Mouse (Mus musculus) limb, embryonic 14.5 days (tissue): ENCODE data around the gene Sema3f. TPM values are rescaled to one million over a fixed set of nuclear protein-coding genes. Genes with fewer than 3 reads are reported as not detected.

Source experiments
- ATAC-seq: fragments of 200-750 bp; cut with Nextera tagmentation; 2 replicates; pipeline ENCODE4 v1.8.0; 2017; ENCODE audit warnings: low read depth, moderate number of reproducible peaks, moderate TSS enrichment; ENCODE audit not compliant: low FRiP score
- DNase-seq: peaks from one replicate; pipeline ENCODE4 v3.0.0-alpha.2; 2015; ENCODE audit warnings: low spot score
- H3K27ac ChIP-seq: fragments of 300-500 bp; sonication (generic); replicated peaks from 2 replicates; pipeline ENCODE4 v1.5.1; 2014; ENCODE audit warnings: low read depth, mild to moderate bottlenecking, low read length, moderate library complexity, mixed read lengths
- H3K27me3 ChIP-seq: fragments of 300-500 bp; sonication (generic); 2 replicates; pipeline ENCODE4 v1.6.1; 2014; ENCODE audit warnings: low read length, mixed read lengths; ENCODE audit not compliant: control insufficient read depth, insufficient read depth
- H3K36me3 ChIP-seq: fragments of 300-500 bp; sonication (generic); 2 replicates; pipeline ENCODE4 v1.6.1; 2014; ENCODE audit warnings: mild to moderate bottlenecking, low read length, moderate library complexity, mixed read lengths; ENCODE audit not compliant: control insufficient read depth, insufficient read depth
- H3K4me1 ChIP-seq: fragments of 300-500 bp; sonication (generic); 2 replicates; pipeline ENCODE4 v1.6.1; 2014; ENCODE audit warnings: antibody characterized with exemption, low read length, mixed read lengths; ENCODE audit not compliant: control insufficient read depth, insufficient read depth
- H3K4me2 ChIP-seq: fragments of 300-500 bp; sonication (generic); replicated peaks from 2 replicates; pipeline ENCODE4 v1.6.1; 2014; ENCODE audit warnings: low read depth, mild to moderate bottlenecking, low read length, moderate library complexity; ENCODE audit not compliant: severe bottlenecking
- H3K4me3 ChIP-seq: fragments of 300-500 bp; sonication (generic); replicated peaks from 2 replicates; pipeline ENCODE4 v1.5.1; 2014; ENCODE audit warnings: low read length
- H3K9ac ChIP-seq: fragments of 300-500 bp; sonication (generic); 2 replicates; pipeline ENCODE4 v1.6.1; 2014; ENCODE audit warnings: mild to moderate bottlenecking, low read depth, low read length, moderate library complexity; ENCODE audit not compliant: severe bottlenecking
- H3K9me3 ChIP-seq: fragments of 300-500 bp; sonication (generic); 2 replicates; pipeline ENCODE4 v1.6.1; 2016; ENCODE audit warnings: low read length; ENCODE audit not compliant: control insufficient read depth
- POLR2A ChIP-seq: fragments of 200-500 bp; IDR thresholded peaks from 2 replicates; pipeline ENCODE4 v1.8.0; 2012; ENCODE audit warnings: inconsistent platforms, mild to moderate bottlenecking, moderate library complexity, borderline replicate concordance; ENCODE audit not compliant: insufficient read depth, insufficient read length; ENCODE audit errors: extremely low read depth
- WGBS: fragments of 180-500 bp; shearing (Covaris S2); extraction: QIAGEN DNeasy Blood & Tissue Kit; methylation state at CpG from one replicate; pipeline ENCODE4 v1.1.7; 2014; 5-methylcytosine and 5-hydroxymethylcytosine counted together
- polyA plus RNA-seq, 2 experiments: library from polyadenylated mRNA; depleted of rRNA in 1 of 2; stranded (reverse) in 1 of 2; unstranded in 1 of 2; fragments of >200 nt; fragmentation: Nextera tagmentation in 1 of 2; extraction: Ambion mirVana in 1 of 2; gene quantifications; 2 replicates each; pipeline versions ENCODE4 v1.2.1 to v1.2.3; 2012 to 2014

Sema3f gene
- polyA plus RNA-seq, 2 experiments = 48.8 to 228 TPM

DNA sequence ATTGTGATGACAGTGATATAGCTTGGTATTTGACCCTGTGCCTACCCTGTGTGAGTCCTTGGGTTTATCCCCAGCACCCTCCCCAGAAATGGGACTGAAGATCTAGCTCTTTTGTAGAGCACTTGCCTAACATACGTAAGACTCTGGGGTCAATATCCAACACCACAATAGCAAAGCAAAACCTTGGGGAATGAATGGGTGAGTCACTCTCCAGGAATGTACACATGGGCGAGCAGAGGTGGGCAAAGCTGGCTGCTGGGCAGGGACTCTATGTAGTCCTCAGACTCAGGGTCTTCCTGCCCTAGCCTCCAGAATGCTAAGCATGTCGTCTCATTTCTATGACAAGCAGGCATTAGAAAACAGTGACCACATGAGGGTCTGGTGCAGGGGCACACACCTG, 61.5 kb downstream of the Sema3f start:
- no peak for TF ChIP-seq POLR2A
- DNase-seq = no peak
- Histone ChIP-seq H3K27ac (no peak overlapping the region), H3K9me3 (no peaks in the 10 kb centered on the region), H3K36me3 (no peaks in the 10 kb centered on the region), H3K27me3 (no peaks in the 10 kb centered on the region), H3K9ac (no peak overlapping the region), H3K4me1 (peaks cover 35% of the 10 kb centered on the region), H3K4me2 (no peak overlapping the region), H3K4me3 (no peak overlapping the region)
- 73% methylated on average over 3 of the region's 3 CpGs for WGBS
- no peak for ATAC-seq

DNA sequence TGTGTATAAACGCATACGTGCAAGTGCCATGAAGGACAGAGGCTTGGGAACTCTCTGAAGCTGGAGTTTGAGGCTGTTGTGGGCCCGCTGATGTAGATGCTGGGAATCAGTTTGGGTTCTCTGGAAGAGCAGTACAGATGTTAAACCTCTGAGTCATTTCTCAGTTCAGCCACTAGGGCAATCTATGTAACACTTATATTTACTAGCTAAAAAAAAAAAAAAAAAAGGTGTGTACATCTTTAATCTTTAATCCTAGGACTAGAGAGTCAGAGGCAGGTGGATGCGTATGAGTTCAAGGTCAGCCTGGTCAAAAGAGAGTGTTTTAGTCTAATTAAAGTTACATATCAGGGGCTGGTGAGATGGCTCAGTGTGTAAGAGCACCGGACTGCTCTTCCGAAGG, 63.3 kb downstream of the Sema3f start:
- TF ChIP-seq POLR2A = no peak
- H3K9me3 ChIP-seq = no peaks in the 10 kb centered on the region
- DNase-seq (no peak), ATAC-seq (no peak)
- WGBS = 82% methylated on average over 6 of the region's 6 CpGs
- no peak overlapping the region for H3K27ac ChIP-seq
- peaks cover 33% of the 10 kb centered on the region for H3K4me1 ChIP-seq
- no peak overlapping the region for H3K4me3 ChIP-seq
- H3K36me3 ChIP-seq = no peaks in the 10 kb centered on the region
- H3K27me3 ChIP-seq = no peaks in the 10 kb centered on the region
- H3K9ac ChIP-seq = no peak overlapping the region
- no peak overlapping the region for H3K4me2 ChIP-seq

DNA sequence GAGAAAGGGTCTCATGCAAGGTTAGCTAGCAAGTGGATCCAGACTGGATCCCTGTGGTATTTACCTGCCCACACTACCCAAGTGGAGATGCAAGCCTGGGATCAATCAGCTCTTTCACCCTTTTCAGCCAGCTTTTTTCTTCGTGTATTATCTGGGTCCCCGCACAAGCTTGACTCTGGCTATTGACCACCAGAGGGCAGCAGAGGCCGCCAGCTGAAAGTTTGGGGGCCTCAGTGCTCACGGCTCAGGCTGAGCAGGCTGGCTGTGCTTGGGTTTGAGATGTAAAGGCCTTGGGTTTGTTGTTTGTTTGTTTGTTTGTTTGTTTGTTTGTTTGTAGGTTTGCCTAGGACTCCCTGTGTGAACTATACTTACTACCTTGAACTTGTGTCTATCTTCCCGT, 64.7 kb downstream of the Sema3f start:
- 9% methylated on average over 5 of the region's 5 CpGs for WGBS
- H3K36me3 ChIP-seq = no peaks in the 10 kb centered on the region
- no peak overlapping the region for H3K4me3 ChIP-seq
- DNase-seq = peak; percentile 81
- no peaks in the 10 kb centered on the region for H3K27me3 ChIP-seq
- peak; percentile 75 for ATAC-seq
- peaks cover 19% of the 10 kb centered on the region for H3K4me1 ChIP-seq
- TF ChIP-seq POLR2A = no peak
- no peak overlapping the region; the same call in 1 of the 2 replicates for H3K4me2 ChIP-seq
- H3K9me3 ChIP-seq = no peaks in the 10 kb centered on the region
- H3K27ac ChIP-seq = no peak overlapping the region
- no peak overlapping the region for H3K9ac ChIP-seq

DNA sequence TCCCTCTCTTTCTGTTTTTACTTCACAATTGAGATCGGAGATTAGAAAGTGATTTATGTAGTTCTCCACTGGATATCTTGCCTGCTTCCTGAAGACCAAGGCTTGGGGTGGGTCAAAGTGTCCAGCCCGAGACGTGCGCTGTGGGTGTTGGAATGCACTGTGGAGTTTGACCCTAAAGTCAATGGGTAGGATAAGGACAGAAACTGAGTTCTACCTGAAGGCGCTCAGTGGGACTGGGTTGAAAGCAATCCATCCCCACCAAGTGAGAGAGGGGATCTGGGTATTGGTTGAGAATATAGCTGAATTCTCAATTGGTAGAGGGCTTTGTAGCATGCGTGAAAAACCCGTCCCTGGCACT, 65.1 kb downstream of the Sema3f start:
- no peaks in the 10 kb centered on the region for H3K36me3 ChIP-seq
- H3K9ac ChIP-seq = peak overlapping the region; percentile 43; the same call in 1 of the 2 replicates
- no peaks in the 10 kb centered on the region for H3K27me3 ChIP-seq
- DNase-seq = no peak
- no peaks in the 10 kb centered on the region for H3K9me3 ChIP-seq
- peak overlapping the region; percentile 45 for H3K4me3 ChIP-seq
- H3K4me1 ChIP-seq = peaks cover 15% of the 10 kb centered on the region
- TF ChIP-seq POLR2A = no peak
- WGBS = 57% methylated on average over 7 of the region's 7 CpGs
- peak overlapping the region; percentile 53 for H3K4me2 ChIP-seq
- no peak for ATAC-seq
- H3K27ac ChIP-seq = no peak overlapping the region

DNA sequence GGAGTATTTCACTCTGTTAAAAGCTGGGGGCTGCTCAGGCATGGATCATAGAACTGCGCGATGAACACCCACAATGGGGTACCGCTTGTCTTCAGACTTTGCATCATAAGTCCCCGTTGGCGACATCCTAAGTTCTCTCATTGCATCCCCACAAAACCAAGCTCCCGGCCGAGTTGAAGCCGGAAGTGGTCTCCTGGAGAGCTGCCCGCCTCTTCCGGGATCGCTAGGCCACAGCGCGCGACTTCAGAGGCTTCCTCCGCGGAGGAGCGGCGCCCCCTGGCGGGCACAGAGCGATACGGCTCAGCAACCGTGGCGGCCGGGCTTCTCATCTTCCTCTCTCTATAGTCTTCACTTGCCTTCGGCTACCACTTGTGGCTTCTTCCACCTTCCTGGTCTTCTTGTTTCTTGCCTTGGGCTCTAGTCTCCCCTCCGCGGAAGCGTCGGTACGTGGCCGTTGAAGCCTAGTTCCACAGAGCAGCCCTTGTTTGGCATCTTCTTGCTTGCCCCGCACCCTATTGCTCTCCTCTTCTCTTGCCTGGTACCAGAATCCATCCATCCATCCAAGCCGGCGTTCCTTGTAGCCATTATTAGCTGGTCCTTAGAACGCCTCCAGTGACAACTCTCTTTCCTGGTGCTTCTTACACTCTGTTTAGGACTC, 65.7 kb downstream of the Sema3f start:
- Histone ChIP-seq H3K27ac (0 out of 2 replicates have a peak overlapping the region, but pooled peaks have one; percentile 61), H3K27me3 (no peaks in the 10 kb centered on the region), H3K9me3 (no peaks in the 10 kb centered on the region), H3K4me1 (peaks cover 10% of the 10 kb centered on the region), H3K4me2 (peak overlapping the region; percentile 53), H3K4me3 (peak overlapping the region; percentile 45), H3K9ac (peak overlapping the region; percentile 43), H3K36me3 (no peaks in the 10 kb centered on the region)
- peak; percentile 88 for ATAC-seq
- TF ChIP-seq POLR2A = peak; percentile 54; the same call in 1 of the 2 replicates
- WGBS = 5% methylated on average over 35 of the region's 35 CpGs
- DNase-seq = peak; percentile 93
